Mouse (Mus musculus): ENCODE measurements around the gene Tspan33. TPM values are rescaled to one million over a fixed set of nuclear protein-coding genes. Genes with fewer than 3 reads are reported as not detected.

Gene Tspan33
- 0.77 TPM for total RNA-seq (2023)

DNA sequence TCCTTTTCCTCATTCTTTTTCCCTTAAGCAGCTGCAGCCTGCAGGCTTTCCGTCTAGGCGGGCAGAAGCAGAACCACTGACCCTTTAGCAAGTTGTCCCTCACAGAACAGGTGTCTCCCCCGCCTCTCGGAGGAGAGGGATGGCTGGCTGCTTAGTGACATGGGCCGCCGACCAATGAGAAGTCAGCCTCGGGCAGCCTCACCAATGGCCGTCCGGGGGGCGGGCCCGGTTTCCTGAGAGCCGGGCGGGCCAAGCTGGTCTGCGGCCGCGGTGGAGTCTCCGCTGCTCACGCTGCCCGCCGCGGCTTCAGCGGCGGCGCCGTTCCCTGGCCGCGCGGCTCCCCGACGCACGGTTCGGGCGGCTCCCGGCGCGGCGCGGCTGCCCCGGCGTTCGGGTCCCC, at the start of gene Tspan33:
TSS of gene Tspan33 (plus strand) at position 270 of the 400 bp plus-strand sequence.

GRCm38 (mm10) chr6:29735336-29735688, 41.3 kb downstream of the Tspan33 start, which contains the start of gene Smo:
Gene Smo, plus strand, starts transcription at chr6:29735503.

Other genes with a start within 250 kb of the Tspan33 start
- gene Atp6v1f, start 226.5 kb upstream of the Tspan33 start, total RNA-seq (2023) = 154 TPM
- gene Atp6v1fnb, start 222.8 kb upstream of the Tspan33 start, total RNA-seq (2023) = 8.5 TPM
- not detected for gene Kcp, start 186.3 kb upstream of the Tspan33 start, total RNA-seq (2023)
- 16.3 TPM for gene Irf5, start 167.6 kb upstream of the Tspan33 start, total RNA-seq (2023)
- 97.9 TPM for gene Tnpo3, start 84.3 kb upstream of the Tspan33 start, total RNA-seq (2023)
- gene Smo, start 41.3 kb downstream of the Tspan33 start, total RNA-seq (2023) = 0.55 TPM
- 54.6 TPM for gene Ahcyl2, start 73.8 kb downstream of the Tspan33 start, total RNA-seq (2023)
- 0.40 TPM for gene Strip2, start 222.8 kb downstream of the Tspan33 start, total RNA-seq (2023)

All from CD8-positive naive resting alpha-beta T cell, adult 57 days (primary cell).